Mouse (Mus musculus): ENCODE measurements around the gene Ttc41. TPM values are rescaled to one million over a fixed set of nuclear protein-coding genes. Genes with fewer than 3 reads are reported as not detected.

The Ttc41 gene
- polyA plus RNA-seq, 1 experiment from 2014 or later, result 0.35 TPM

DNA sequence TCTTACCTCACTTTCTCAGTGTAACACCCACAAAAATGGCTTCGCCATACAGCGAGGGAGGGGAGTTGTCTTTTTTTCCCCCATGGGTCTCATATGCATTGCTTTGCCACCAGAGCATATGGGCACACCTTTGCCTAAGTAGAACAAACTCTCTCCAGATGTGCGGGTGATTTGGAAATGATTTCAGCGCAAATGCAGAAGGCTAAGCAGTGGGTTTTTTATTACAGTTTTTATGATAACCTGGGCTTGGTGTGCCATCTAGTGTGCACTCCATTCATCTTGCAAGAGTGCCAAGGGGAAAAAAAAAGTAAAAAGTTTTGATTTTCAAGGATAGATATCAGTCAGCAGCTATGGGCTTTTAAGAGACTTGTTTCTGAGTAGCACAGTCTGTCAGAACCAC lies 29.4 kb downstream of the Ttc41 start:
- ATAC-seq (no peak), DNase-seq (no peak)
- Histone ChIP-seq H3K9me3 (ENCODE audit: low read length) (no peaks in the 10 kb centered on the region), H3K9ac (replicated peaks) (no peak overlapping the region), H3K4me1 (ENCODE audit: insufficient read depth) (0 out of 2 replicates have a peak, but pooled peaks cover 3% of the 10 kb centered on the region), H3K4me2 (ENCODE audit: low read depth, low read length) (no peak overlapping the region), H3K27ac (ENCODE audit: low read depth) (no peak overlapping the region), H3K36me3 (replicated peaks; ENCODE audit: insufficient read depth, low read length) (no peaks in the 10 kb centered on the region), H3K4me3 (ENCODE audit: low read depth, low read length) (no peak overlapping the region), H3K27me3 (ENCODE audit: insufficient read depth, low read length) (no peaks in the 10 kb centered on the region)
- TF ChIP-seq EP300 (IDR thresholded peaks at IDR 0.05; ENCODE audit: low read depth) (no peak), CTCF (IDR thresholded peaks at IDR 0.05; ENCODE audit: low read depth) (no peak)
- 88% methylated on average over 4 of the region's 4 CpGs for WGBS (ENCODE audit: insufficient replicate concordance)

DNA sequence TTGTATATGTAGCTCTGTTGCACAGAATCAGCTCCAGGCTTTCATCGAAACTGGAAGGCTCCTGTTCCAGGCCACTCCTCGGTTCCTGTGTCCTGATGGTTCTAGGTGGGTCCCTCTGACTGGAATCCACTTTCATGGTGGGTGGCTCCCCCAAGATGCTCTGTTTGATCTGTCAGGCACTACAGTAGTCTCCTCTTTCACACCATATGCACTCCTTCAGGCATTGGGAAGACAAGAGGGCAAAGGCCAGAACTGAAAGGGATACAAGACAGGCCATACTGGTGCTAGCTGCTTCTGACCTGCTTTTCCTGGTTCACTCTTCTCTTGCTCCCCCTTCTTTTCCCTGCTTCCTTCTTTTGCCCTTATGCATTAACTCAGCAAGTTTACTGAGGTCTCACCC lies 37.3 kb downstream of the Ttc41 start:
- Histone ChIP-seq H3K36me3 (replicated peaks; ENCODE audit: insufficient read depth, low read length) (no peaks in the 10 kb centered on the region), H3K9ac (replicated peaks) (no peak overlapping the region), H3K4me1 (ENCODE audit: insufficient read depth) (no peaks in the 10 kb centered on the region), H3K4me3 (ENCODE audit: low read depth, low read length) (no peak overlapping the region), H3K9me3 (ENCODE audit: low read length) (no peaks in the 10 kb centered on the region), H3K27ac (ENCODE audit: low read depth) (no peak overlapping the region), H3K27me3 (ENCODE audit: insufficient read depth, low read length) (no peaks in the 10 kb centered on the region), H3K4me2 (ENCODE audit: low read depth, low read length) (no peak overlapping the region)
- ATAC-seq (no peak), DNase-seq (no peak)
- TF ChIP-seq EP300 (IDR thresholded peaks at IDR 0.05; ENCODE audit: low read depth), result no peak
- no peak for TF ChIP-seq CTCF (IDR thresholded peaks at IDR 0.05; ENCODE audit: low read depth)
- 82% methylated on average over 2 of the region's 2 CpGs for WGBS (ENCODE audit: insufficient replicate concordance)

DNA sequence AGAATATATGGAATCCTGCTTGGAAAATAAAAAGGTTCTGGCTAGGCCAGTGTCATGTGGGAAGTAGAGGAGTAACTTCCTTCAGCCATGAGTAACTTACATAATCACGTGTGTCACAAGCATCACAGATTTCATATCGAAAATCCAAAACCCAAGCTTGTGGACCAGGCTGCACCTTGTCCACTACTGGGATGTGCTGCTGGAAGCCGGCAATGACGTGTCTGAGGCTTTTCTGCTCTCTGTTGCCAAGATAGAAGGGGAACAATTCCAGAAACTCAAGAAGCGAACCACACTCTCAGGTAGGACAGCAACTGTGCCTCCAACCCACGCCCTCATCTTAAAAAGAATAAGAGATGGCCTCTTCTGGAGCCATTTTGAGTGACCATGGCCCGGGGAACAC lies 38.7 kb downstream of the Ttc41 start:
- DNase-seq (no peak), ATAC-seq (no peak)
- H3K27ac ChIP-seq (ENCODE audit: low read depth), result no peak overlapping the region
- H3K36me3 ChIP-seq (replicated peaks; ENCODE audit: insufficient read depth, low read length), result no peaks in the 10 kb centered on the region
- no peaks in the 10 kb centered on the region for H3K9me3 ChIP-seq (ENCODE audit: low read length)
- WGBS (ENCODE audit: insufficient replicate concordance), result 76% methylated on average over 7 of the region's 7 CpGs
- H3K27me3 ChIP-seq (ENCODE audit: insufficient read depth, low read length), result no peaks in the 10 kb centered on the region
- no peak overlapping the region for H3K4me2 ChIP-seq (ENCODE audit: low read depth, low read length)
- no peak overlapping the region for H3K4me3 ChIP-seq (ENCODE audit: low read depth, low read length)
- H3K9ac ChIP-seq (replicated peaks), result no peak overlapping the region
- TF ChIP-seq CTCF (IDR thresholded peaks at IDR 0.05; ENCODE audit: low read depth) (no peak), EP300 (IDR thresholded peaks at IDR 0.05; ENCODE audit: low read depth) (no peak)
- no peaks in the 10 kb centered on the region for H3K4me1 ChIP-seq (ENCODE audit: insufficient read depth)

DNA sequence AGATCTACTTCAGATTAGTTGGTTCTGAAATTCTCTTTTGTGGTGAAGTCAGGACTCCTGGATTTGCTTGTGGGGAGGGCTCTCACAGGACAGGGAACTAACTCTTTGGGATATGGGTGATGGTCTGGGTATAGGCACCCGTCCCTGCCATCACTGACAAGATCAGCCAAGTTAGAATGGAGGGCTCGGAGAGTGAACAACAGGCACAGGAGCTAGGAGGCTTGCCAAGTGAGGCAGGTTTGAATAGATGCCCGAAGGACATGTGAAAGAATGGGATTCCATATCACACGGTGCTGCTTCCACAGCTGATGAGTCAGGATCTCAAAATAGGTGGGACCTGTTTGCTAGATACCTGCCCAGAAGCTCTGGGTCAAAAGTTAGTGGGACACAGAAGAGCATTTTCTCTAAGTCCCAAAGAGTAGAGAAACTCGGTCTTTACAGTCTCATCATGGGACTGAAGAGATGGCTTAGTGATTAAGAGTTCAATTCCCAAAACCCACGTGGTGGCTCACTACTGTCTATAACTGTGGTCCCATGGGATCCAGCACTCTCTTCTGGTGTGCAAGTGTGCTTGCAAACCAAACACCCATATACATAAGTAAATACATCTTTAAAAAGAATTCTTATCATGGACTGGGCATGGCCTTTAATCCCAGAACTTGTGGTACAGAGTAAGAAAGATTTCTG lies 50.3 kb downstream of the Ttc41 start:
- Histone ChIP-seq H3K27me3 (ENCODE audit: insufficient read depth, low read length) (no peaks in the 10 kb centered on the region), H3K27ac (ENCODE audit: low read depth) (no peak overlapping the region), H3K9me3 (ENCODE audit: low read length) (no peaks in the 10 kb centered on the region), H3K9ac (replicated peaks) (no peak overlapping the region), H3K4me3 (ENCODE audit: low read depth, low read length) (no peak overlapping the region), H3K36me3 (replicated peaks; ENCODE audit: insufficient read depth, low read length) (no peaks in the 10 kb centered on the region), H3K4me1 (ENCODE audit: insufficient read depth) (no peaks in the 10 kb centered on the region), H3K4me2 (ENCODE audit: low read depth, low read length) (no peak overlapping the region)
- 73% methylated on average over 6 of the region's 6 CpGs for WGBS (ENCODE audit: insufficient replicate concordance)
- no peak for TF ChIP-seq EP300 (IDR thresholded peaks at IDR 0.05; ENCODE audit: low read depth)
- TF ChIP-seq CTCF (IDR thresholded peaks at IDR 0.05; ENCODE audit: low read depth), result no peak
- DNase-seq (no peak), ATAC-seq (no peak)

DNA sequence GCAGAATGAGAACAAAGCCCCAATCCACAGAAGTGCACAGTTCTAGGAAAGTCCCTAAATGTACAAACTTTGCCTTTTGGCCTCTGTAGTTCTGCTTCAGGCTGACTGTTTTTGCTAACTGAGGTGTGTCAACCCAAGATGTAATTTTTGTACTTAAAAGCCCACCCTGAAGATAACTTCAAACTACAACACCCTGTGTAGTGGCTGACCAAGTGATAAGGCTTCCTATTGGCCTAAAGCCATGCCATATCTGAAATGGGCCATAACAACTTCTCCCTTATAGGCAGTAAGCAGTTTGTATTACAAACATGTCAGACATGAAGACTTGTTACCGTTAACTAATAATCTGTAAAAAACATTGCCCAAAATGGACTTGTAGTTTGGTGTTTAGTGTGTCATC lies 52.1 kb downstream of the Ttc41 start:
- no peak for TF ChIP-seq EP300 (IDR thresholded peaks at IDR 0.05; ENCODE audit: low read depth)
- TF ChIP-seq CTCF (IDR thresholded peaks at IDR 0.05; ENCODE audit: low read depth), result no peak
- H3K4me3 ChIP-seq (ENCODE audit: low read depth, low read length), result no peak overlapping the region
- WGBS (ENCODE audit: insufficient replicate concordance), result 73% methylated on average over 1 of the region's 1 CpGs
- no peak overlapping the region for H3K4me2 ChIP-seq (ENCODE audit: low read depth, low read length)
- DNase-seq (no peak), ATAC-seq (no peak)
- no peaks in the 10 kb centered on the region for H3K27me3 ChIP-seq (ENCODE audit: insufficient read depth, low read length)
- H3K9ac ChIP-seq (replicated peaks), result no peak overlapping the region
- no peaks in the 10 kb centered on the region for H3K9me3 ChIP-seq (ENCODE audit: low read length)
- H3K36me3 ChIP-seq (replicated peaks; ENCODE audit: insufficient read depth, low read length), result no peaks in the 10 kb centered on the region
- no peak overlapping the region for H3K27ac ChIP-seq (ENCODE audit: low read depth)
- no peaks in the 10 kb centered on the region for H3K4me1 ChIP-seq (ENCODE audit: insufficient read depth)

DNA sequence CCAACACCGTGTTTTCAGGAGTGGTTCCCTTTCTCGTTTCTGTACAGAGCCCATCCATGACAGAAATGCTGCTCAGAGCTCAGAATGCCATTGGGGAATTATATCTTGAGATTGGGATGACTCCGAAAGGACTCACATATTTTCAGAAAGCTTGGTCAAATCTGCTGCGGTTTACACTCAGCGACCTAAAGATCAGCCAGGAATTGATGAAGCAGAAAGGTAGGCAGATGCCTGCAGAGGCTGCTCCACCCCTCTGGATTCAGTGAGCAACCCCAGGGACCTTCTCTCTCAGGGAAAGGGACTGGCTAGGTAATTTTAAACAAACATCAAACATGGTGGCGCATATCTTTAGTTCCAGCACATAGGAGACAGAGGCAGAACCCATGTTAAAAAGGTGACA lies 52.6 kb downstream of the Ttc41 start:
- no peak for ATAC-seq
- 83% methylated on average over 6 of the region's 6 CpGs for WGBS (ENCODE audit: insufficient replicate concordance)
- Histone ChIP-seq H3K27me3 (ENCODE audit: insufficient read depth, low read length) (no peaks in the 10 kb centered on the region), H3K4me1 (ENCODE audit: insufficient read depth) (no peaks in the 10 kb centered on the region), H3K36me3 (replicated peaks; ENCODE audit: insufficient read depth, low read length) (no peaks in the 10 kb centered on the region), H3K4me2 (ENCODE audit: low read depth, low read length) (no peak overlapping the region), H3K9me3 (ENCODE audit: low read length) (no peaks in the 10 kb centered on the region), H3K4me3 (ENCODE audit: low read depth, low read length) (no peak overlapping the region), H3K27ac (ENCODE audit: low read depth) (no peak overlapping the region), H3K9ac (replicated peaks) (no peak overlapping the region)
- DNase-seq, result no peak
- TF ChIP-seq EP300 (IDR thresholded peaks at IDR 0.05; ENCODE audit: low read depth), result no peak

DNA sequence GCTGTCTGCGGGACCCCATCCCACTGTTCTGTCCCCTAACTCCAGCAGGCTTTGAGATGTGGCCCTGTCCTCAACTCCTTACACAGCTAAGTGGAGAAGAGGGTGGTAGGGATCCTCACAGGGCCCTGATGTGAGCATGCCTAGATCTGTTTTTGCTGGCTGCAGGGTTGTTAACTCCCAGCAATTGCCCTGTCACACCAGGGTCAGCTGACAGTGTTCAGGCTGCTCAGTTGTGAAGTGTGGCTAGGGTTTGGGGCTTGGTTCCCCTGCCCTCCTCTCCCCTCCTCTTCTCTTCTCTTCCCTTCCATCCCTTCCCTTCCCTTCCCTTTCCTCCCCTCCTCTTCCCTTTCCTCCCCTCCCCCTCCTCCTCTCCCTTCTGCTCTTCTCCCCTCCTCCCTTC lies 55.6 kb downstream of the Ttc41 start:
- H3K36me3 ChIP-seq (replicated peaks; ENCODE audit: insufficient read depth, low read length), result no peaks in the 10 kb centered on the region
- no peaks in the 10 kb centered on the region for H3K4me1 ChIP-seq (ENCODE audit: insufficient read depth)
- H3K9me3 ChIP-seq (ENCODE audit: low read length), result no peaks in the 10 kb centered on the region
- H3K27ac ChIP-seq (ENCODE audit: low read depth), result no peak overlapping the region
- H3K27me3 ChIP-seq (ENCODE audit: insufficient read depth, low read length), result no peaks in the 10 kb centered on the region
- no peak overlapping the region for H3K4me2 ChIP-seq (ENCODE audit: low read depth, low read length)
- H3K4me3 ChIP-seq (ENCODE audit: low read depth, low read length), result no peak overlapping the region
- DNase-seq, result no peak
- WGBS (ENCODE audit: insufficient replicate concordance), result 95% methylated on average over 1 of the region's 1 CpGs
- TF ChIP-seq CTCF (IDR thresholded peaks at IDR 0.05; ENCODE audit: low read depth) (no peak), EP300 (IDR thresholded peaks at IDR 0.05; ENCODE audit: low read depth) (no peak)
- H3K9ac ChIP-seq (replicated peaks), result no peak overlapping the region
- no peak for ATAC-seq

Data from liver, postnatal 0 days (tissue).